8 mouse cellular contexts compared by ENCODE assay signal in genomic region chr1:65122574-65123372, GRCm38 (mm10). TPM values are rescaled to one million over a fixed set of nuclear protein-coding genes. Genes with fewer than 3 reads are reported as not detected.
A peak's percentile ranks its signal among the peaks of the same experiment; 100 is the strongest.
DNase-seq lines count a peak whose midpoint lies in the region; ATAC-seq lines count a peak whose summit lies in the region.

Gene D630023F18Rik, minus strand, starts transcription at chr1:65123214.

- ATAC-seq in kidney, embryonic 16.5 days (ENCODE audit: low FRiP score, low TSS enrichment) = no peak
- no peak for ATAC-seq in embryonic facial prominence, embryonic 12.5 days (ENCODE audit: insufficient number of reproducible peaks, insufficient read depth, low FRiP score, low TSS enrichment)
- ATAC-seq in hindbrain, embryonic 14.5 days (ENCODE audit: low FRiP score) = no peak
- peak; percentile 76 for ATAC-seq in midbrain, embryonic 16.5 days

- WGBS in kidney, embryonic 16.5 days = 22% methylated on average over 9 of the region's 9 CpGs
- 31% methylated on average over 9 of the region's 9 CpGs for WGBS in embryonic facial prominence, embryonic 12.5 days
- 36% methylated on average over 9 of the region's 9 CpGs for WGBS in hindbrain, embryonic 14.5 days
- whole genome bisulfite sequencing in midbrain, embryonic 16.5 days = 18% methylated on average over 9 of the region's 9 CpGs

- H3K4me2 ChIP-seq in kidney, embryonic 16.5 days (replicated peaks; ENCODE audit: low read depth, low read length) = peak within 1 kb of the TSS; percentile 38
- peak within 1 kb of the TSS; percentile 37 for H3K4me2 ChIP-seq in embryonic facial prominence, embryonic 12.5 days (replicated peaks)
- peak within 1 kb of the TSS; percentile 48 for H3K4me2 ChIP-seq in hindbrain, embryonic 14.5 days (replicated peaks)
- peak within 1 kb of the TSS; percentile 58 for H3K4me2 ChIP-seq in midbrain, embryonic 16.5 days (ENCODE audit: low read length)

- no peak for DNase-seq in kidney, postnatal 14 days
- DNase-seq in hindbrain, embryonic 14.5 days (ENCODE audit: low spot score) = no peak
- no peak for DNase-seq in gastrocnemius, postnatal 25 days
- no peak for DNase-seq in urinary bladder, adult 18-20 months (ENCODE audit: low spot score in 2 of 2)
- no peak for DNase-seq in lung, adult 18-20 months

- H3K4me3 ChIP-seq in kidney, embryonic 16.5 days (ENCODE audit: low read length) = peak within 1 kb of the TSS; percentile 24
- no peak within 1 kb of the TSS for H3K4me3 ChIP-seq in embryonic facial prominence, embryonic 12.5 days
- H3K4me3 ChIP-seq in hindbrain, embryonic 14.5 days (replicated peaks; ENCODE audit: low read length) = peak within 1 kb of the TSS; percentile 22
- H3K4me3 ChIP-seq in midbrain, embryonic 16.5 days (ENCODE audit: low read depth, low read length) = peak within 1 kb of the TSS; percentile 41

- no peaks in the 10 kb centered on the region for H3K27me3 ChIP-seq in kidney, embryonic 16.5 days (ENCODE audit: insufficient read depth, low read length)
- no peaks in the 10 kb centered on the region for H3K27me3 ChIP-seq in embryonic facial prominence, embryonic 12.5 days
- no peaks in the 10 kb centered on the region for H3K27me3 ChIP-seq in hindbrain, embryonic 14.5 days (ENCODE audit: control insufficient read depth, insufficient read depth, low read length)
- no peaks in the 10 kb centered on the region for H3K27me3 ChIP-seq in midbrain, embryonic 16.5 days (ENCODE audit: control insufficient read depth, insufficient read depth, low read depth, low read length)

- no peaks in the 10 kb centered on the region; the same call in 1 of the 2 replicates for H3K4me1 ChIP-seq in kidney, embryonic 16.5 days (ENCODE audit: insufficient read depth, low read length)
- peaks cover 5% of the 10 kb centered on the region; the same call in 1 of the 2 replicates for H3K4me1 ChIP-seq in embryonic facial prominence, embryonic 12.5 days
- no peaks in the 10 kb centered on the region for H3K4me1 ChIP-seq in hindbrain, embryonic 14.5 days (replicated peaks; ENCODE audit: control insufficient read depth, insufficient read depth, low read length)
- H3K4me1 ChIP-seq in midbrain, embryonic 16.5 days (ENCODE audit: control insufficient read depth, insufficient read depth, low read length) = no peaks in the 10 kb centered on the region

- no peak within 1 kb of the TSS for H3K27ac ChIP-seq in kidney, embryonic 16.5 days (ENCODE audit: low read length)
- no peak within 1 kb of the TSS for H3K27ac ChIP-seq in embryonic facial prominence, embryonic 12.5 days
- H3K27ac ChIP-seq in hindbrain, embryonic 14.5 days = no peak within 1 kb of the TSS
- H3K27ac ChIP-seq in midbrain, embryonic 16.5 days (ENCODE audit: low read length) = no peak within 1 kb of the TSS

- H3K9ac ChIP-seq in kidney, embryonic 16.5 days (replicated peaks; ENCODE audit: low read length) = no peak within 1 kb of the TSS
- no peak within 1 kb of the TSS for H3K9ac ChIP-seq in embryonic facial prominence, embryonic 12.5 days
- no peak within 1 kb of the TSS for H3K9ac ChIP-seq in hindbrain, embryonic 14.5 days
- H3K9ac ChIP-seq in midbrain, embryonic 16.5 days (ENCODE audit: low read depth, low read length) = no peak within 1 kb of the TSS

- no peaks in the 10 kb centered on the region for H3K36me3 ChIP-seq in kidney, embryonic 16.5 days (ENCODE audit: insufficient read depth, low read length)
- no peaks in the 10 kb centered on the region for H3K36me3 ChIP-seq in embryonic facial prominence, embryonic 12.5 days
- no peaks in the 10 kb centered on the region for H3K36me3 ChIP-seq in hindbrain, embryonic 14.5 days (replicated peaks; ENCODE audit: control insufficient read depth, insufficient read depth)
- H3K36me3 ChIP-seq in midbrain, embryonic 16.5 days (ENCODE audit: control insufficient read depth, insufficient read depth, low read length) = no peaks in the 10 kb centered on the region

- H3K9me3 ChIP-seq in kidney, embryonic 16.5 days (ENCODE audit: low read length) = no peaks in the 10 kb centered on the region
- no peaks in the 10 kb centered on the region for H3K9me3 ChIP-seq in embryonic facial prominence, embryonic 12.5 days
- H3K9me3 ChIP-seq in hindbrain, embryonic 14.5 days (ENCODE audit: control insufficient read depth, low read length) = no peaks in the 10 kb centered on the region
- H3K9me3 ChIP-seq in midbrain, embryonic 16.5 days (replicated peaks; ENCODE audit: control insufficient read depth, low read length, poor library complexity, severe bottlenecking) = no peaks in the 10 kb centered on the region

RNA-seq across cellular contexts. Expression of gene D630023F18Rik, which starts in this region (rescaled TPM):
- polyA plus RNA-seq in kidney, embryonic 16.5 days (2015; fragmentation: Nextera tagmentation; extraction: Ambion mirVana) = 2.0 and 2.8 TPM in 2 replicates
- 0.19 and 0.42 TPM in 2 replicates for polyA plus RNA-seq in embryonic facial prominence, embryonic 12.5 days (2016; fragmentation: Nextera tagmentation; extraction: Ambion mirVana)
- polyA plus RNA-seq in hindbrain, embryonic 14.5 days (2014; fragmentation: Nextera tagmentation; extraction: Ambion mirVana) = 1.2 and 1.4 TPM in 2 replicates
- polyA plus RNA-seq in midbrain, embryonic 16.5 days (2015; fragmentation: Nextera tagmentation; extraction: Ambion mirVana) = 1.6 and 3.1 TPM in 2 replicates
- not detected for total RNA-seq in gastrocnemius, postnatal 25 days (2021)
